Mouse (Mus musculus) ES-Bruce4 (cell line): ENCODE measurements at regions not wholly inside any gene's neighbourhood (a gene's known extent, or its start where the extent isn't known, plus 50 kb on each side); places are given as distances from the start of the nearest gene placed in this dataset.

Source experiments
- CTCF ChIP-seq: IDR thresholded peaks from one replicate; pipeline ENCODE4 v1.8.1; 2011; ENCODE audit warnings: low read depth, low read length
- EP300 ChIP-seq: IDR thresholded peaks from 2 replicates; pipeline ENCODE4 v1.6.1; 2011; ENCODE audit warnings: low read depth, low read length; ENCODE audit not compliant: insufficient read depth
- POLR2A ChIP-seq: IDR thresholded peaks from one replicate; pipeline ENCODE4 v1.8.1; 2011; ENCODE audit warnings: low read length; ENCODE audit not compliant: insufficient read depth

DNA sequence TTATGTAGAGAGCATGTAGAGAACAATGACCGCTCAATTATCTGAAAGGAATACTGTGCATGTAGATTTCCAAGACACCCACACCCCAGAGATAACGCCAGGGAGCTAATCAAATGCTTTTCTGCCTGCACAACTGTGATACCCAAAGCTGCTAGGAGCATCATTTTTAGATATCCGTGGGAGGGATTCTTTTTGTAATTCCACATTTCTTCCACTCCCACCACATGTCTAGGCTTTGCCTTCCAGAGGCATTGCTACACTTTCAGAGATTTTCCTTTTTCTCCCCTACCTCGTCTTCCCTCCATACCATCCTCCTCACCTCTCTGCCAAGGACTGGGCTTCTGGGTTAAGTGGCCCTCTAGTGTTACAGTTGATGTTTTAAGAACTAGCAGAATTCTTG lies 460.4 kb upstream of the Depdc1a start:
- TF ChIP-seq CTCF (no peak), POLR2A (no peak), EP300 (no peak)
